Mouse (Mus musculus) liver, embryonic 14.5 days (tissue): ENCODE measurements around the gene Sema3a.

Experiments used
- CTCF ChIP-seq: IDR thresholded peaks from 2 replicates; pipeline ENCODE4 v1.5.1; 2016; ENCODE audit warnings: antibody characterized with exemption, low read depth, control low read depth
- EP300 ChIP-seq: IDR thresholded peaks from 2 replicates; pipeline ENCODE4 v1.6.1; 2016; ENCODE audit warnings: antibody characterized with exemption, low read depth

GRCm38 (mm10) chr5:13611631-13612030, 486.4 kb downstream of the Sema3a start:
- TF ChIP-seq CTCF (no peak), EP300 (no peak)
